Mouse (Mus musculus): ENCODE measurements at regions not wholly inside any gene's neighbourhood (a gene's known extent, or its start where the extent isn't known, plus 50 kb on each side); places are given as distances from the start of the nearest gene placed in this dataset.

- no peaks in the 10 kb centered on the region for H3K36me3 ChIP-seq (ENCODE audit: control insufficient read depth in 1 of 2, insufficient read depth in 2 of 2, low read length in 2 of 2)
- H3K27me3 ChIP-seq (ENCODE audit: control insufficient read depth in 1 of 2, insufficient read depth in 2 of 2, low read length in 2 of 2), result no peaks in the 10 kb centered on the region
- no peak overlapping the region for H3K9ac ChIP-seq (ENCODE audit: control insufficient read depth, low read depth, low read length, poor library complexity, severe bottlenecking)
- no peak for DNase-seq (ENCODE audit: low read depth, low spot score)
- no peaks in the 10 kb centered on the region for H3K9me3 ChIP-seq (replicated peaks; ENCODE audit: insufficient read depth, low read length)
- H3K27ac ChIP-seq (ENCODE audit: control insufficient read depth, low read depth, low read length), result no peak overlapping the region
- no peaks in the 10 kb centered on the region for H3K4me1 ChIP-seq (ENCODE audit: control insufficient read depth in 1 of 2, insufficient read depth in 2 of 2, low read length in 2 of 2)
- no peak for TF ChIP-seq KAT2A (conservative IDR thresholded peaks at IDR 0.05; ENCODE audit: low read depth, low read length)
- TF ChIP-seq SMC3 (IDR thresholded peaks at IDR 0.05; ENCODE audit: low read depth, low read length), result no peak
- no peak for TF ChIP-seq CHD2 (IDR thresholded peaks at IDR 0.05; ENCODE audit: low read length)
- TF ChIP-seq NELFE (IDR thresholded peaks at IDR 0.05; ENCODE audit: low read depth, low read length), result no peak
- TF ChIP-seq UBTF (IDR thresholded peaks at IDR 0.05; ENCODE audit: borderline replicate concordance, insufficient read depth, low read depth, low read length), result no peak
- no peak for TF ChIP-seq ZNF384 (IDR thresholded peaks at IDR 0.05; ENCODE audit: low read depth, low read length)
- TF ChIP-seq ZKSCAN1 (IDR thresholded peaks at IDR 0.05; ENCODE audit: low read depth, low read length), result no peak
- no peak for TF ChIP-seq ZC3H11A (IDR thresholded peaks at IDR 0.05; ENCODE audit: low read depth, low read length)
- no peak for TF ChIP-seq MYC (IDR thresholded peaks at IDR 0.05; ENCODE audit: low read depth, low read length)
- TF ChIP-seq TAL1 (IDR thresholded peaks at IDR 0.05; ENCODE audit: low read length), result no peak
- TF ChIP-seq USF2 (IDR thresholded peaks at IDR 0.05; ENCODE audit: borderline replicate concordance in 1 of 2, insufficient read depth in 1 of 2, low read depth in 1 of 2, low read length in 2 of 2), result no peak
- no peak for TF ChIP-seq CHD1 (IDR thresholded peaks at IDR 0.05; ENCODE audit: low read depth, low read length)
- H3K79me2 ChIP-seq (ENCODE audit: control insufficient read depth, insufficient read depth, low read length, poor library complexity), result no peaks in the 10 kb centered on the region
- no peak overlapping the region for H3K4me3 ChIP-seq (ENCODE audit: control insufficient read depth in 1 of 2, insufficient read depth in 1 of 2, low read depth in 2 of 2, low read length in 2 of 2)
Observed at GRCm38 (mm10) chr7:87186443-87187153, 59.3 kb upstream of the Nox4 start.

DNA sequence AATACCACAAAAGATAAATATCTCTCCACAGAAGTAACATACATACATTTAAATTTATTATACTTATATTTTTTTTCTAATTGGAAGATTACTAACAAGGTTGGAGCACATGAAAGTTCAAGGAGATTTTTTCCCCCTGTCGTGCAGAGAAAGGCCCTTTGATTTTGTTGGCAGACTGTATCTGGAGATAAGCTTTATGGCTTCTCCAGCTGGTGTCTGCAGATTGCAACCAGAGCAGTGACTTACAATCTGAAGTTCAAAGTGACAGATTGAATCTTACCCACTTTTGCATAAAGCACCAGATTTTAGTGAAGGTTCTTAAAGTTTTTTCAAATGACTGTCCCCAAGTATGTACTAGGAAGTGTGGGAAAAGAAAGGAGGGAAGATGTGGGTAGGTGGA lies 50.2 kb upstream of the Nox4 start:
- no peak for DNase-seq (ENCODE audit: low read depth, low spot score)
- H3K9ac ChIP-seq (ENCODE audit: control insufficient read depth, low read depth, low read length, poor library complexity, severe bottlenecking), result no peak overlapping the region
- no peaks in the 10 kb centered on the region for H3K4me1 ChIP-seq (ENCODE audit: control insufficient read depth in 1 of 2, insufficient read depth in 2 of 2, low read length in 2 of 2)
- no peak for TF ChIP-seq ZC3H11A (IDR thresholded peaks at IDR 0.05; ENCODE audit: low read depth, low read length)
- H3K36me3 ChIP-seq (ENCODE audit: control insufficient read depth in 1 of 2, insufficient read depth in 2 of 2, low read length in 2 of 2), result no peaks in the 10 kb centered on the region
- H3K27me3 ChIP-seq (ENCODE audit: control insufficient read depth in 1 of 2, insufficient read depth in 2 of 2, low read length in 2 of 2), result no peaks in the 10 kb centered on the region
- H3K9me3 ChIP-seq (replicated peaks; ENCODE audit: insufficient read depth, low read length), result no peaks in the 10 kb centered on the region
- no peaks in the 10 kb centered on the region for H3K79me2 ChIP-seq (ENCODE audit: control insufficient read depth, insufficient read depth, low read length, poor library complexity)
- H3K4me3 ChIP-seq (ENCODE audit: control insufficient read depth in 1 of 2, insufficient read depth in 1 of 2, low read depth in 2 of 2, low read length in 2 of 2), result no peak overlapping the region
- no peak overlapping the region for H3K27ac ChIP-seq (ENCODE audit: control insufficient read depth, low read depth, low read length)
